Mouse (Mus musculus) embryonic facial prominence, embryonic 10.5 days (tissue): ENCODE data around the gene Abcc3. TPM values are rescaled to one million over a fixed set of nuclear protein-coding genes. Genes with fewer than 3 reads are reported as not detected.
A peak's percentile ranks its signal among the peaks of the same experiment; 100 is the strongest.

Experiments used
- DNase-seq: peaks from one replicate; pipeline ENCODE4 v3.0.0-alpha.2; 2017; ENCODE audit warnings: low spot score
- H3K27ac ChIP-seq: fragments of 300-500 bp; sonication (generic); replicated peaks from 2 replicates; pipeline ENCODE4 v1.5.1; 2016; ENCODE audit warnings: mild to moderate bottlenecking
- H3K27me3 ChIP-seq: fragments of 300-500 bp; sonication (generic); replicated peaks from 2 replicates; pipeline ENCODE4 v1.6.1; 2016; ENCODE audit warnings: low read depth, mild to moderate bottlenecking; ENCODE audit not compliant: poor library complexity, severe bottlenecking
- H3K36me3 ChIP-seq: fragments of 300-500 bp; sonication (generic); replicated peaks from 2 replicates; pipeline ENCODE4 v1.6.1; 2016; ENCODE audit warnings: mild to moderate bottlenecking, moderate library complexity
- H3K4me1 ChIP-seq: fragments of 300-500 bp; sonication (generic); 2 replicates; pipeline ENCODE4 v1.6.1; 2016
- H3K4me3 ChIP-seq: fragments of 300-500 bp; sonication (generic); 2 replicates; pipeline ENCODE4 v1.5.1; 2016; ENCODE audit warnings: mild to moderate bottlenecking, moderate library complexity
- H3K9me3 ChIP-seq: fragments of 300-500 bp; sonication (generic); 2 replicates; pipeline ENCODE4 v1.6.1; 2016; ENCODE audit warnings: mild to moderate bottlenecking
- WGBS: fragments of 180-500 bp; shearing (Covaris S2); methylation state at CpG from one replicate; pipeline ENCODE4 v1.1.7; 2016; 5-methylcytosine and 5-hydroxymethylcytosine counted together
- polyA plus RNA-seq: library from polyadenylated mRNA; unstranded; fragments of >200 nt; fragmentation: Nextera tagmentation; extraction: Ambion mirVana; gene quantifications from 2 replicates; pipeline ENCODE4 v1.2.1, GENCODE M21; 2016

Abcc3 gene
- polyA plus RNA-seq, 1 experiment from 2014 or later, result 0.24 TPM

- peaks cover 3% of the 10 kb centered on the region; the same call in 1 of the 2 replicates for H3K36me3 ChIP-seq
- H3K4me1 ChIP-seq, result peaks cover 32% of the 10 kb centered on the region
- no peak overlapping the region for H3K27ac ChIP-seq
- peaks cover 13% of the 10 kb centered on the region; the same call in 1 of the 2 replicates for H3K27me3 ChIP-seq
- no peak for DNase-seq
- WGBS, result 71% methylated on average over 3 of the region's 3 CpGs
- no peaks in the 10 kb centered on the region for H3K9me3 ChIP-seq
- H3K4me3 ChIP-seq, result no peak overlapping the region
Observed at GRCm38 (mm10) chr11:94346611-94347010, 46.2 kb downstream of the Abcc3 start.

- Histone ChIP-seq H3K36me3 (peaks cover 5% of the 10 kb centered on the region), H3K4me1 (peaks cover 29% of the 10 kb centered on the region), H3K27ac (no peak overlapping the region), H3K4me3 (no peak overlapping the region), H3K27me3 (peaks cover 9% of the 10 kb centered on the region; the same call in 1 of the 2 replicates), H3K9me3 (no peaks in the 10 kb centered on the region)
- 86% methylated on average over 10 of the region's 10 CpGs for WGBS
- DNase-seq, result no peak
Observed at GRCm38 (mm10) chr11:94345926-94346325, 46.9 kb downstream of the Abcc3 start.

GRCm38 (mm10) chr11:94344470-94344869 is 48.3 kb downstream of the Abcc3 start:
- Histone ChIP-seq H3K36me3 (peaks cover 18% of the 10 kb centered on the region), H3K27ac (peak overlapping the region; percentile 3; the same call in 1 of the 2 replicates), H3K4me1 (peaks cover 33% of the 10 kb centered on the region), H3K27me3 (peaks cover 9% of the 10 kb centered on the region; the same call in 1 of the 2 replicates), H3K9me3 (no peaks in the 10 kb centered on the region), H3K4me3 (no peak overlapping the region)
- DNase-seq, result no peak
- 51% methylated on average over 1 of the region's 1 CpGs for WGBS

GRCm38 (mm10) chr11:94343955-94344358 is 48.8 kb downstream of the Abcc3 start:
- H3K9me3 ChIP-seq, result no peaks in the 10 kb centered on the region
- peak overlapping the region; percentile 3; the same call in 1 of the 2 replicates for H3K27ac ChIP-seq
- no peak overlapping the region for H3K4me3 ChIP-seq
- 36% methylated on average over 5 of the region's 5 CpGs for WGBS
- peaks cover 23% of the 10 kb centered on the region for H3K36me3 ChIP-seq
- peaks cover 33% of the 10 kb centered on the region for H3K4me1 ChIP-seq
- DNase-seq, result no peak
- H3K27me3 ChIP-seq, result peaks cover 9% of the 10 kb centered on the region; the same call in 1 of the 2 replicates

- Histone ChIP-seq H3K27ac (0 out of 2 replicates have a peak overlapping the region, but pooled peaks have one; percentile 3), H3K4me1 (peaks cover 33% of the 10 kb centered on the region), H3K27me3 (peaks cover 9% of the 10 kb centered on the region; the same call in 1 of the 2 replicates), H3K36me3 (peaks cover 40% of the 10 kb centered on the region), H3K4me3 (no peak overlapping the region), H3K9me3 (no peaks in the 10 kb centered on the region)
- 63% methylated on average over 13 of the region's 13 CpGs for WGBS
- no peak for DNase-seq
Observed at GRCm38 (mm10) chr11:94342114-94342905, 50.5 kb downstream of the Abcc3 start.

- Histone ChIP-seq H3K36me3 (peaks cover 48% of the 10 kb centered on the region), H3K27me3 (peaks cover 9% of the 10 kb centered on the region; the same call in 1 of the 2 replicates), H3K4me3 (no peak overlapping the region), H3K9me3 (no peaks in the 10 kb centered on the region), H3K27ac (no peak overlapping the region), H3K4me1 (peaks cover 33% of the 10 kb centered on the region)
- 78% methylated on average over 10 of the region's 10 CpGs for WGBS
- DNase-seq, result no peak
Observed at GRCm38 (mm10) chr11:94340948-94341933, 51.6 kb downstream of the Abcc3 start.

GRCm38 (mm10) chr11:94339732-94340585 is 52.8 kb downstream of the Abcc3 start:
- Histone ChIP-seq H3K9me3 (no peaks in the 10 kb centered on the region), H3K27me3 (peaks cover 8% of the 10 kb centered on the region; the same call in 1 of the 2 replicates), H3K4me3 (no peak overlapping the region), H3K27ac (no peak overlapping the region), H3K36me3 (peaks cover 61% of the 10 kb centered on the region), H3K4me1 (peaks cover 33% of the 10 kb centered on the region)
- peak; percentile 66 for DNase-seq
- 61% methylated on average over 18 of the region's 18 CpGs for WGBS

GRCm38 (mm10) chr11:94338347-94338746 is 54.5 kb downstream of the Abcc3 start:
- DNase-seq, result no peak
- Histone ChIP-seq H3K4me1 (peaks cover 21% of the 10 kb centered on the region), H3K36me3 (peaks cover 72% of the 10 kb centered on the region), H3K27me3 (no peaks in the 10 kb centered on the region), H3K27ac (no peak overlapping the region), H3K4me3 (no peak overlapping the region), H3K9me3 (no peaks in the 10 kb centered on the region)
- WGBS, result 90% methylated on average over 2 of the region's 2 CpGs

GRCm38 (mm10) chr11:94336551-94336950 is 56.2 kb downstream of the Abcc3 start:
- H3K9me3 ChIP-seq, result no peaks in the 10 kb centered on the region
- H3K36me3 ChIP-seq, result peaks cover 69% of the 10 kb centered on the region
- H3K4me3 ChIP-seq, result no peak overlapping the region
- DNase-seq, result no peak
- peaks cover 5% of the 10 kb centered on the region for H3K4me1 ChIP-seq
- H3K27ac ChIP-seq, result no peak overlapping the region
- H3K27me3 ChIP-seq, result no peaks in the 10 kb centered on the region

GRCm38 (mm10) chr11:94334386-94334968 is 58.3 kb downstream of the Abcc3 start:
- Histone ChIP-seq H3K9me3 (no peaks in the 10 kb centered on the region), H3K27me3 (no peaks in the 10 kb centered on the region), H3K36me3 (peaks cover 54% of the 10 kb centered on the region), H3K4me1 (peaks cover 14% of the 10 kb centered on the region), H3K27ac (no peak overlapping the region), H3K4me3 (no peak overlapping the region)
- DNase-seq, result no peak
- 93% methylated on average over 8 of the region's 8 CpGs for WGBS

GRCm38 (mm10) chr11:94332726-94333125 is 60.1 kb downstream of the Abcc3 start:
- peaks cover 27% of the 10 kb centered on the region for H3K4me1 ChIP-seq
- DNase-seq, result no peak
- peaks cover 37% of the 10 kb centered on the region for H3K36me3 ChIP-seq
- H3K27ac ChIP-seq, result no peak overlapping the region
- no peak overlapping the region for H3K4me3 ChIP-seq
- no peaks in the 10 kb centered on the region for H3K9me3 ChIP-seq
- no peaks in the 10 kb centered on the region for H3K27me3 ChIP-seq
- WGBS, result 93% methylated on average over 6 of the region's 6 CpGs
